Mouse (Mus musculus) gastrocnemius, postnatal 4 days (tissue): ENCODE measurements around the gene Rsg1. TPM values are rescaled to one million over a fixed set of nuclear protein-coding genes. Genes with fewer than 3 reads are reported as not detected.

Source experiments
- DNase-seq, 2 experiments: peaks; one replicate each; pipeline ENCODE4 v3.0.0; 2021 to 2022; ENCODE audit warnings: low spot score in 2 of 2, mixed read lengths in 2 of 2
- total RNA-seq, 2 experiments: library from RNA; stranded (reverse); gene quantifications; 2 replicates each; pipeline ENCODE4 v1.2.3; 2021

The Rsg1 gene
- total RNA-seq, 2 experiments from 2014 or later, result 1.1 to 1.3 TPM

GRCm38 (mm10) chr4:141272878-141273277, 59.1 kb downstream of the Rsg1 start:
- no peak for DNase-seq

DNA sequence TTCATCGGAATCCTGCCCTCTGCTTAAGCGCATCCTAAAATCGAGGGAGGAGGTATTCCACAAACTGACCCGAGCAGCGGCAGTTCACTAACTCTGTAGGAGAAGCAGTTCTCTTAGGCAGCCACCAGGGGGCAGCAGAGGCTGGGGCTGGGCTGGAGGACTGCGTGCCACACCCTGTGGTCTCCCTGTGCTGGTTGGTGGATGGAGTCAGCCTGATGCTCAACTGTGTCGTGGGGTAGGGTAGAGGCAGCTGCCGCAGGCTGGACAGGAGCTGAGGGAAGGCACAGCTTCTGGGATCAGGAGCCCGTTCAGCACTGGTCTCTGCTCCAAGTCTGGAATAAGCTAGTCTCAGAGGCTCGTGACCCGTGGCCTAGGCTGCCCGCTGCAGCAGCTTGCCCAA, 59.5 kb downstream of the Rsg1 start:
- peak; percentile 86 to 88 for DNase-seq

DNA sequence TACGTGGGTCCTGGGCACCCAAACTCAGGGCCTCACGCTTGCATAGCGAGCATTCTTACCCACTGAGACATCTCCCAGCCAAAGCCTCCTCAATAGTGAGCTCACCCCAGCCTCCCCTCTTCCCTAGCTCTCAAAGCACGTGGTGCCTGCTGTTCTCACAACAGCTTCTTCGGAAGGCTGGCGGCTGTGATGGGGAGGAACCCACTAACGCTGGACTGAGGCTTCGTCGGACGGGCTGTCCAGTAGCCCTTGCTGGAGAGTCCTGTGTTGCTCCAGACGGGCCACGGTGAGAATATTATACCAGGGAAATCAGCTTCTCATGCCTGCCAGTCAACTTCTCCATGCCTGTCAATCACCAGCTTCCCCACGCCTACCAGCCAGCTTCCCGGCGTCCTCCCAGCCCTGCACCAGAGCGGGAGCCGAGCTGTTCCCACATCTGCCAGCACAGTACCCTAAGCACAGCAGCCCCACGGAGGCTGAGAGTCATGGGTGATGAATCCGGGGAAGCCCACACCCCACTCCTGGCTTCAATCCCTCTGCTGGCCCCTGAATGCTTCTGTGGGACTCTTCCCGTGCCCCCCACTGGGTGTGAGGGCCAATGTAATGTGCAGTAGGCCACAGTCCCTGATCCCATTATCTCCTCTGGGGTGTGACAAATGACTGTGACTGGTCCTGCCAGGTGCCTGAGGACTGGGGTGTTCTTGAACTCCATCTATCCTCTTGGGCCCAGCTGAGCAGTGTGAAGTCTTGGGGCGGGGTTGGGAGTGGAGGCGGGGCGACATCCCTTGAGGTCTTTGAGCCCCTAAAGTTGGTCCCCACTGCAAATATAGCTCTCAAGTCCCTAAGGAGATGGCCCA, 61.0 kb downstream of the Rsg1 start:
- DNase-seq, result no peak

Other genes with a start within 250 kb of the Rsg1 start
- 10 to 100 TPM; 28.4 to 28.6 TPM for gene Atp13a2, start 227.1 kb upstream of the Rsg1 start, total RNA-seq
- gene Mfap2, start 203.5 kb upstream of the Rsg1 start, total RNA-seq, result 100 to 1,000 TPM; 175 to 183 TPM
- gene Crocc, start 153.4 kb upstream of the Rsg1 start, total RNA-seq, result 10 to 100 TPM; 10.4 to 11.6 TPM
- 10 to 100 TPM; 36.8 to 37.8 TPM for gene Necap2, start 135.6 kb upstream of the Rsg1 start, total RNA-seq
- under 1 TPM in 1 of 2 experiments, not detected in 1; 0.76 TPM for gene Spata21, start 125.6 kb upstream of the Rsg1 start, total RNA-seq
- gene Szrd1, start 74.2 kb upstream of the Rsg1 start, total RNA-seq, result 100 to 1,000 TPM; 164 to 177 TPM
- gene Fbxo42, start 66.0 kb upstream of the Rsg1 start, total RNA-seq, result 10 to 100 TPM; 15.5 to 16.3 TPM
- gene Arhgef19, start 25.5 kb downstream of the Rsg1 start, total RNA-seq, result 1 to 10 TPM; 3.0 to 4.7 TPM
- gene Epha2, start 87.3 kb downstream of the Rsg1 start, total RNA-seq, result 1 to 10 TPM; 3.7 to 4.7 TPM
- gene Fam131c, start 154.3 kb downstream of the Rsg1 start, total RNA-seq, result under 1 TPM in 1 of 2 experiments, not detected in 1; 0.25 TPM
- gene Clcnka, start 184.8 kb downstream of the Rsg1 start, total RNA-seq, result 1 to 10 TPM; 1.6 to 2.6 TPM
- gene Clcnkb, start 202.1 kb downstream of the Rsg1 start, total RNA-seq, result under 1 TPM; 0.34 to 0.88 TPM
- gene Hspb7, start 206.8 kb downstream of the Rsg1 start, total RNA-seq, result 100 to 1,000 TPM; 154 to 183 TPM
- gene Srarp, start 222.1 kb downstream of the Rsg1 start, total RNA-seq, result not detected
- gene Zbtb17, start 230.7 kb downstream of the Rsg1 start, total RNA-seq, result 10 to 100 TPM; 19.9 to 21.2 TPM